Mouse (Mus musculus): ENCODE results near the gene Cercam. TPM values are rescaled to one million over a fixed set of nuclear protein-coding genes. Genes with fewer than 3 reads are reported as not detected.
"Not testable (repeated sequence)": the region's sequence is repeated elsewhere in the genome, so short reads cannot be mapped to it uniquely, and the experiment has no call there.

Cercam gene
- polyA plus RNA-seq, 1 experiment from 2014 or later = 24.7 TPM

- H3K36me3 ChIP-seq = peaks cover 26% of the 10 kb centered on the region
- no peak overlapping the region for H3K27ac ChIP-seq (ENCODE audit: poor library complexity, severe bottlenecking)
- H3K4me1 ChIP-seq (replicated peaks) = peaks cover 15% of the 10 kb centered on the region
- H3K9ac ChIP-seq = no peak overlapping the region
- no peaks in the 10 kb centered on the region for H3K9me3 ChIP-seq (replicated peaks)
- H3K4me3 ChIP-seq = no peak overlapping the region
- no peak overlapping the region for H3K4me2 ChIP-seq
- no peaks in the 10 kb centered on the region for H3K27me3 ChIP-seq (replicated peaks)
- 64% methylated on average over 8 of the region's 8 CpGs for WGBS
- ATAC-seq (ENCODE audit: insufficient number of reproducible peaks, low FRiP score) = no peak
Observed at GRCm38 (mm10) chr2:29879191-29879590, 10.2 kb downstream of the Cercam start.

GRCm38 (mm10) chr2:29879964-29880830 is 11.2 kb downstream of the Cercam start:
- no peak for ATAC-seq (ENCODE audit: insufficient number of reproducible peaks, low FRiP score)
- Histone ChIP-seq H3K27me3 (replicated peaks) (no peaks in the 10 kb centered on the region), H3K9ac (no peak overlapping the region), H3K4me2 (no peak overlapping the region), H3K27ac (ENCODE audit: poor library complexity, severe bottlenecking) (no peak overlapping the region), H3K36me3 (peaks cover 26% of the 10 kb centered on the region), H3K4me1 (replicated peaks) (peaks cover 15% of the 10 kb centered on the region), H3K4me3 (no peak overlapping the region), H3K9me3 (replicated peaks) (no peaks in the 10 kb centered on the region)
- WGBS = 59% methylated on average over 17 of the region's 17 CpGs

GRCm38 (mm10) chr2:29886659-29887292 is 17.8 kb downstream of the Cercam start:
- H3K4me2 ChIP-seq; H3K27ac ChIP-seq (ENCODE audit: poor library complexity, severe bottlenecking); H3K9me3 ChIP-seq (replicated peaks); H3K27me3 ChIP-seq (replicated peaks); H3K4me3 ChIP-seq; H3K36me3 ChIP-seq; H3K9ac ChIP-seq; ATAC-seq (ENCODE audit: insufficient number of reproducible peaks, low FRiP score): not testable (repeated sequence)
- H3K4me1 ChIP-seq (replicated peaks) = peaks cover 16% of the 10 kb centered on the region
- 79% methylated on average over 9 of the region's 9 CpGs for WGBS

GRCm38 (mm10) chr2:29889066-29889944 is 20.3 kb downstream of the Cercam start, which contains the start of gene Odf2:
Gene Odf2 (plus strand): TSS chr2:29889221.
- Histone ChIP-seq H3K4me2 (peak within 1 kb of the TSS; percentile 88), H3K4me3 (peak within 1 kb of the TSS; percentile 90), H3K9ac (peak within 1 kb of the TSS; percentile 87), H3K36me3 (peaks cover 28% of the 10 kb centered on the region), H3K4me1 (replicated peaks) (peaks cover 16% of the 10 kb centered on the region), H3K9me3 (replicated peaks) (no peaks in the 10 kb centered on the region), H3K27me3 (replicated peaks) (no peaks in the 10 kb centered on the region), H3K27ac (ENCODE audit: poor library complexity, severe bottlenecking) (peak within 1 kb of the TSS; percentile 82)
- ATAC-seq (ENCODE audit: insufficient number of reproducible peaks, low FRiP score) = peak; percentile 93
- under 1% methylated on average over 56 of the region's 70 CpGs for WGBS

GRCm38 (mm10) chr2:29889991-29890833 is 21.2 kb downstream of the Cercam start:
- peaks cover 16% of the 10 kb centered on the region for H3K4me1 ChIP-seq (replicated peaks)
- no peaks in the 10 kb centered on the region for H3K27me3 ChIP-seq (replicated peaks)
- peak; percentile 95 for ATAC-seq (ENCODE audit: insufficient number of reproducible peaks, low FRiP score)
- H3K27ac ChIP-seq (ENCODE audit: poor library complexity, severe bottlenecking) = peak overlapping the region; percentile 82
- peak overlapping the region; percentile 90 for H3K4me3 ChIP-seq
- H3K4me2 ChIP-seq = peak overlapping the region; percentile 81
- H3K9ac ChIP-seq = peak overlapping the region; percentile 87
- H3K9me3 ChIP-seq (replicated peaks) = no peaks in the 10 kb centered on the region
- H3K36me3 ChIP-seq = peaks cover 37% of the 10 kb centered on the region
- under 1% methylated on average over 61 of the region's 61 CpGs for WGBS

- H3K4me3 ChIP-seq = no peak overlapping the region
- no peaks in the 10 kb centered on the region for H3K9me3 ChIP-seq (replicated peaks)
- ATAC-seq (ENCODE audit: insufficient number of reproducible peaks, low FRiP score) = no peak
- no peak overlapping the region for H3K4me2 ChIP-seq
- H3K36me3 ChIP-seq = peaks cover 51% of the 10 kb centered on the region
- H3K4me1 ChIP-seq (replicated peaks) = peaks cover 16% of the 10 kb centered on the region
- WGBS = 90% methylated on average over 6 of the region's 6 CpGs
- no peak overlapping the region for H3K9ac ChIP-seq
- no peak overlapping the region for H3K27ac ChIP-seq (ENCODE audit: poor library complexity, severe bottlenecking)
- H3K27me3 ChIP-seq (replicated peaks) = no peaks in the 10 kb centered on the region
Observed at GRCm38 (mm10) chr2:29891773-29892172, 22.8 kb downstream of the Cercam start.

- H3K27me3 ChIP-seq (replicated peaks) = no peaks in the 10 kb centered on the region
- H3K4me1 ChIP-seq (replicated peaks) = peaks cover 5% of the 10 kb centered on the region
- no peak for ATAC-seq (ENCODE audit: insufficient number of reproducible peaks, low FRiP score)
- WGBS = 95% methylated on average over 1 of the region's 1 CpGs
- peaks cover 94% of the 10 kb centered on the region for H3K36me3 ChIP-seq
- no peak overlapping the region for H3K4me3 ChIP-seq
- H3K9ac ChIP-seq = no peak overlapping the region
- no peak overlapping the region for H3K27ac ChIP-seq (ENCODE audit: poor library complexity, severe bottlenecking)
- no peak overlapping the region for H3K4me2 ChIP-seq
- H3K9me3 ChIP-seq (replicated peaks) = no peaks in the 10 kb centered on the region
Observed at GRCm38 (mm10) chr2:29896071-29896470, 27.1 kb downstream of the Cercam start.

- Histone ChIP-seq H3K9ac (no peak overlapping the region), H3K4me2 (no peak overlapping the region), H3K27me3 (replicated peaks) (no peaks in the 10 kb centered on the region), H3K9me3 (replicated peaks) (no peaks in the 10 kb centered on the region), H3K36me3 (peaks cover 97% of the 10 kb centered on the region), H3K27ac (ENCODE audit: poor library complexity, severe bottlenecking) (no peak overlapping the region), H3K4me3 (no peak overlapping the region), H3K4me1 (replicated peaks) (no peaks in the 10 kb centered on the region)
- WGBS = 85% methylated on average over 2 of the region's 2 CpGs
- ATAC-seq (ENCODE audit: insufficient number of reproducible peaks, low FRiP score) = no peak
Observed at GRCm38 (mm10) chr2:29897366-29897765, 28.4 kb downstream of the Cercam start.

- no peaks in the 10 kb centered on the region for H3K4me1 ChIP-seq (replicated peaks)
- no peaks in the 10 kb centered on the region for H3K27me3 ChIP-seq (replicated peaks)
- H3K27ac ChIP-seq (ENCODE audit: poor library complexity, severe bottlenecking) = no peak overlapping the region
- no peak overlapping the region for H3K9ac ChIP-seq
- H3K4me2 ChIP-seq = no peak overlapping the region
- no peak overlapping the region for H3K4me3 ChIP-seq
- ATAC-seq (ENCODE audit: insufficient number of reproducible peaks, low FRiP score) = no peak
- H3K36me3 ChIP-seq = peaks cover 97% of the 10 kb centered on the region
- 97% methylated on average over 1 of the region's 1 CpGs for WGBS
- no peaks in the 10 kb centered on the region for H3K9me3 ChIP-seq (replicated peaks)
Observed at GRCm38 (mm10) chr2:29898081-29898480, 29.1 kb downstream of the Cercam start.

- Histone ChIP-seq H3K9ac (no peak overlapping the region), H3K4me3 (no peak overlapping the region), H3K27ac (ENCODE audit: poor library complexity, severe bottlenecking) (no peak overlapping the region), H3K4me2 (no peak overlapping the region), H3K27me3 (replicated peaks) (no peaks in the 10 kb centered on the region), H3K4me1 (replicated peaks) (no peaks in the 10 kb centered on the region), H3K9me3 (replicated peaks) (no peaks in the 10 kb centered on the region), H3K36me3 (peaks cover 98% of the 10 kb centered on the region)
- no peak for ATAC-seq (ENCODE audit: insufficient number of reproducible peaks, low FRiP score)
- WGBS = 84% methylated on average over 10 of the region's 10 CpGs
Observed at GRCm38 (mm10) chr2:29902194-29902593, 33.2 kb downstream of the Cercam start.

Measured in heart, embryonic 12.5 days (tissue).